Mouse (Mus musculus) forebrain, embryonic 16.5 days (tissue): ENCODE data around the gene Nrg4. TPM values are rescaled to one million over a fixed set of nuclear protein-coding genes. Genes with fewer than 3 reads are reported as not detected.
A peak's percentile ranks its signal among the peaks of the same experiment; 100 is the strongest.

Source experiments
- ATAC-seq: fragments of 200-750 bp; cut with Nextera tagmentation; 2 replicates; pipeline ENCODE4 v1.8.0; 2017; ENCODE audit warnings: mild to moderate bottlenecking, moderate library complexity
- H3K27ac ChIP-seq: fragments of 300-500 bp; sonication (generic); 2 replicates; pipeline ENCODE4 v1.5.1; 2014; ENCODE audit warnings: low read length, control low read depth
- H3K27me3 ChIP-seq: fragments of 300-500 bp; sonication (generic); replicated peaks from 2 replicates; pipeline ENCODE4 v1.6.1; 2014; ENCODE audit warnings: low read length; ENCODE audit not compliant: control insufficient read depth, insufficient read depth
- H3K36me3 ChIP-seq: fragments of 300-500 bp; sonication (generic); 2 replicates; pipeline ENCODE4 v1.6.1; 2014; ENCODE audit not compliant: control insufficient read depth, insufficient read depth
- H3K4me1 ChIP-seq: fragments of 300-500 bp; sonication (generic); replicated peaks from 2 replicates; pipeline ENCODE4 v1.6.1; 2014; ENCODE audit warnings: low read length; ENCODE audit not compliant: control insufficient read depth, insufficient read depth
- H3K4me2 ChIP-seq: fragments of 300-500 bp; sonication (generic); 2 replicates; pipeline ENCODE4 v1.6.1; 2014; ENCODE audit warnings: mild to moderate bottlenecking, low read length, control low read depth
- H3K4me3 ChIP-seq: fragments of 300-500 bp; sonication (generic); replicated peaks from 2 replicates; pipeline ENCODE4 v1.5.1; 2014; ENCODE audit warnings: mild to moderate bottlenecking, low read length, control low read depth
- H3K9ac ChIP-seq: fragments of 300-500 bp; sonication (generic); replicated peaks from 2 replicates; pipeline ENCODE4 v1.6.1; 2014; ENCODE audit warnings: low read depth, low read length, control low read depth
- H3K9me3 ChIP-seq: fragments of 300-500 bp; sonication (generic); 2 replicates; pipeline ENCODE4 v1.6.1; 2016; ENCODE audit warnings: low read length; ENCODE audit not compliant: control insufficient read depth
- WGBS: fragments of 180-500 bp; shearing (Covaris S2); extraction: QIAGEN DNeasy Blood & Tissue Kit; methylation state at CpG from one replicate; pipeline ENCODE4 v1.1.7; 2014; 5-methylcytosine and 5-hydroxymethylcytosine counted together
- polyA plus RNA-seq: library from polyadenylated mRNA; unstranded; fragments of >200 nt; fragmentation: Nextera tagmentation; extraction: Ambion mirVana; gene quantifications from 2 replicates; pipeline ENCODE4 v1.2.1, GENCODE M21; 2015

Nrg4 gene
- polyA plus RNA-seq, 1 experiment from 2014 or later, result 1.6 TPM

DNA sequence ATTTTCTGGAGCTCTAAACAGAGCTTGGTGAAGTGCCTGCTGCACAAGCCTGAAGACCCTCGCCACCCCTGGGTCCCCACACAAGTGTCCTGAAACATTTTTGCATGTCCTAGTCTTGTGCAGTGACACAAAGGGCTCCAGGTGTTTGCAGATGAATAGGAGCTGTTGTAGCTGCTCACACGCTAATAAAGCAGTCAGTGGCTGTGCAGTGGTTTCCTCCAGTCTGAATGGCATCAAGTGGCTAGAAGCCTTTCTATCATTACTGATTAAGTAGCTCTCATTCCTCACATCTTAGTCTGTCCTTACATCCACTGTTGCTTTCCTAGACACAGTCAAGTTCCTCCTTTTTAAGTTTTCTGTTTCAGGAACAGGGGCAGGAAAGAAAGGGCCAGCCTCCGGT, 111.0 kb downstream of the Nrg4 start:
- Histone ChIP-seq H3K9me3 (no peaks in the 10 kb centered on the region), H3K4me2 (no peak overlapping the region), H3K4me3 (no peak overlapping the region), H3K4me1 (peaks cover 5% of the 10 kb centered on the region), H3K36me3 (peaks cover 34% of the 10 kb centered on the region), H3K27ac (no peak overlapping the region), H3K27me3 (no peaks in the 10 kb centered on the region), H3K9ac (no peak overlapping the region)
- ATAC-seq, result no peak
- WGBS, result 79% methylated on average over 3 of the region's 3 CpGs

- H3K36me3 ChIP-seq, result peaks cover 32% of the 10 kb centered on the region
- no peak for ATAC-seq
- H3K9me3 ChIP-seq, result no peaks in the 10 kb centered on the region
- 93% methylated on average over 3 of the region's 3 CpGs for WGBS
- H3K4me2 ChIP-seq, result no peak overlapping the region
- H3K27me3 ChIP-seq, result no peaks in the 10 kb centered on the region
- no peak overlapping the region for H3K4me3 ChIP-seq
- H3K27ac ChIP-seq, result no peak overlapping the region
- no peak overlapping the region for H3K9ac ChIP-seq
- H3K4me1 ChIP-seq, result peaks cover 10% of the 10 kb centered on the region
Measured at GRCm38 (mm10) chr9:55215056-55215455, 111.6 kb downstream of the Nrg4 start.

DNA sequence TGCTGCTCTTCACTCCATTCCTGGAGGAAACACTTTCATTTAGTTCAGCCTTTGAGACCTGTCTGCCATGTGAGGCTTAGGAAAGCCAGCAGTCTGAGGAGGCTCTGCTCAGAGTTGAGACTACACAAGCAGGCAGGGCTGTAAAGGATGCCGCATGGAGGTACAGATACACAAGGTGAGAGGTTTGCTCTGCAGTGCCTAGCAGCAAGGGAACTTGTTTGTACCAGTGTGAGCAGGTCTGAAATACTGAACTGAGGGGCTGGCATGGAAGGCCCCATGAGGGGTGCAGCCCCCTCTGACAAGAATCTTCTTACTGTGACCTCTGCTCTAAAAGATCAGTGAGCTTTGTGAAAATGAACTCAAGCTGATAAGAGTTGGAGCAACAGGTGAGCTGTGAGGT, 113.2 kb downstream of the Nrg4 start:
- Histone ChIP-seq H3K4me1 (peaks cover 18% of the 10 kb centered on the region), H3K4me2 (no peak overlapping the region), H3K27me3 (no peaks in the 10 kb centered on the region), H3K4me3 (no peak overlapping the region), H3K9ac (no peak overlapping the region), H3K36me3 (peaks cover 24% of the 10 kb centered on the region), H3K27ac (no peak overlapping the region), H3K9me3 (no peaks in the 10 kb centered on the region)
- 94% methylated on average over 1 of the region's 1 CpGs for WGBS
- no peak for ATAC-seq

DNA sequence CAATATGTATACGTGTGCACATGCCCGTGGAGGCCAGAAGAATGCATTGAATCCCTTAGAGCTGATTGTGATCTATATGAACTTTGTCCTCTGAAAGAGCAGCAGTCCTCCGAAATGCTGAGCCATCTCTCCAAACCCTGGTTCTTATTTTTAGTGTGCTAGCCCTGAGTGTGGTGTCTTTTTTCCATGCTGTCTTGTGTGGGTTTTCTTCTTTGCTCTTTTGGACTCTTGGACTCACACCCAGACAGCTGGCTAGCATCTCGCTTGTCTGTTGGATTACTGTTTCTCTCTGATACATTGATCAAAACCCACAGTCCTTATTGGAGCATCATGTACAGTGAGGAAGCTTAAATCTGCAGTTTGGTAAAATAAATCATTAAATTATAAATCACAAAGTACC, 115.0 kb downstream of the Nrg4 start:
- 83% methylated on average over 4 of the region's 4 CpGs for WGBS
- ATAC-seq, result no peak
- H3K4me2 ChIP-seq, result no peak overlapping the region
- no peak overlapping the region for H3K27ac ChIP-seq
- no peak overlapping the region for H3K4me3 ChIP-seq
- H3K4me1 ChIP-seq, result peaks cover 24% of the 10 kb centered on the region
- peaks cover 11% of the 10 kb centered on the region for H3K36me3 ChIP-seq
- no peak overlapping the region for H3K9ac ChIP-seq
- H3K27me3 ChIP-seq, result no peaks in the 10 kb centered on the region
- no peaks in the 10 kb centered on the region for H3K9me3 ChIP-seq

DNA sequence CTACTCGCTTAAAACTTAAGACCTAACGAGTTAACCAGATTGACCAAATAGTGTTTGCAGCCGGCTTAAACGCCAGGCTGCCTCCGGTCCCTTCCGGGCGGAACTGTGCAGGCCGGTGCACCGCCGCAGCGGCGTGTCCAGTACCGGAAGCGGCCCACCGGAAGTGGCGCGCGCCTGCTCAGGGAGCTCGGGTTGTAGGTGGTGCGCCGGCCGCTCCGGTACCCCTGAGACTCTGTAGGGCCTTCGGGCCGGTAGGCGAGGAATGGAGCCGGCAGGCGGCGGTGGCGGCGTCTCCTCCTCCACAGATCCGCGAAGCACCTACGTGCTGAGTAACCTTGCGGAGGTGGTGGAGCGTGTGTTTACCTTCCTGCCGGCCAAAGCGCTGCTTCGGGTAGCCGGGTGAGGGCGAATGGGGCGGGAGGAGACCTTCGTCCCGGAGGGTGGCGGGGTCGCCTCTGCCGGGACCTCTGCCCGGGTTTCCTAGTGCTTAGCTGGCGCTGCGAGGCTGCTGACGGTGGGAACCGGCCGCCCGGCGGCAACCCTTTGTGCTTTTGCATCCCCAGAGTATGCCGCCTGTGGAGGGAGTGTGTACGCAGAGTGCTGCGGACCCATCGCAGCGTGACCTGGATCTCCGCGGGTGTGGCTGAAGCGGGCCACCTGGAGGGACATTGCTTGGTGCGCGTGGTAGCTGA, 117.7 kb downstream of the Nrg4 start, which contains the start of gene Fbxo22:
TSS of gene Fbxo22 (plus strand) at position 136 of the 692 bp plus-strand sequence.
- no peaks in the 10 kb centered on the region for H3K27me3 ChIP-seq
- WGBS, result under 1% methylated on average over 64 of the region's 65 CpGs
- ATAC-seq, result peak; percentile 99
- H3K4me3 ChIP-seq, result peak within 1 kb of the TSS; percentile 93
- peak within 1 kb of the TSS; percentile 61 for H3K4me2 ChIP-seq
- H3K9ac ChIP-seq, result peak within 1 kb of the TSS; percentile 95
- H3K9me3 ChIP-seq, result no peaks in the 10 kb centered on the region
- H3K4me1 ChIP-seq, result peaks cover 24% of the 10 kb centered on the region
- H3K27ac ChIP-seq, result peak within 1 kb of the TSS; percentile 85
- peaks cover 3% of the 10 kb centered on the region; the same call in 1 of the 2 replicates for H3K36me3 ChIP-seq

DNA sequence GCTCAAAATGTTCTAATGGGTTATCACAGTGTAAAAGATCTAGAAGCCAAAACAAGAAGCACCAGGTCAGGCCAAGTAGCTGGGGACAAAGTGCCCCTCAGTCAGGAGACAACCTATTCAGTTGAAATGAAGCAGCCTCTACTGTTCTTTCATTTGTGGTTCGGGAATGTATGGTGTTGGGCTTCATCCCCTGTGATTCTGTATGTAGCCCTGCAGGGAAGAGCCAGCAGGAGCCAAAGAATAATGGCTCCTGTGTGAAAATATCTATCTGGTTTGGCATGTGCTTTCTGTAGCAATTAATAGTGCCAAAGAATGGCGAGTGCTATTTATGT, 118.2 kb downstream of the Nrg4 start:
- Histone ChIP-seq H3K27me3 (no peaks in the 10 kb centered on the region), H3K4me1 (peaks cover 24% of the 10 kb centered on the region), H3K36me3 (peaks cover 3% of the 10 kb centered on the region; the same call in 1 of the 2 replicates), H3K27ac (peak overlapping the region; percentile 85), H3K9ac (peak overlapping the region; percentile 95), H3K4me3 (peak overlapping the region; percentile 93), H3K4me2 (peak overlapping the region; percentile 61), H3K9me3 (no peaks in the 10 kb centered on the region)
- WGBS, result 2% methylated on average over 2 of the region's 2 CpGs
- peak; percentile 26 for ATAC-seq

GRCm38 (mm10) chr9:55199348-55199747, 127.3 kb downstream of the Nrg4 start:
- Histone ChIP-seq H3K27ac (no peak overlapping the region), H3K9me3 (no peaks in the 10 kb centered on the region), H3K4me2 (no peak overlapping the region), H3K4me1 (no peaks in the 10 kb centered on the region), H3K4me3 (no peak overlapping the region), H3K36me3 (peaks cover 3% of the 10 kb centered on the region; the same call in 1 of the 2 replicates), H3K9ac (no peak overlapping the region), H3K27me3 (no peaks in the 10 kb centered on the region)
- 48% methylated on average over 2 of the region's 2 CpGs for WGBS
- peak; percentile 43; the same call in 1 of the 2 replicates for ATAC-seq

GRCm38 (mm10) chr9:55198260-55198659, 128.4 kb downstream of the Nrg4 start:
- Histone ChIP-seq H3K9me3 (no peaks in the 10 kb centered on the region), H3K4me3 (no peak overlapping the region), H3K9ac (no peak overlapping the region), H3K4me1 (no peaks in the 10 kb centered on the region), H3K27me3 (no peaks in the 10 kb centered on the region), H3K36me3 (no peaks in the 10 kb centered on the region), H3K4me2 (no peak overlapping the region), H3K27ac (no peak overlapping the region)
- 88% methylated on average over 1 of the region's 1 CpGs for WGBS
- no peak for ATAC-seq

DNA sequence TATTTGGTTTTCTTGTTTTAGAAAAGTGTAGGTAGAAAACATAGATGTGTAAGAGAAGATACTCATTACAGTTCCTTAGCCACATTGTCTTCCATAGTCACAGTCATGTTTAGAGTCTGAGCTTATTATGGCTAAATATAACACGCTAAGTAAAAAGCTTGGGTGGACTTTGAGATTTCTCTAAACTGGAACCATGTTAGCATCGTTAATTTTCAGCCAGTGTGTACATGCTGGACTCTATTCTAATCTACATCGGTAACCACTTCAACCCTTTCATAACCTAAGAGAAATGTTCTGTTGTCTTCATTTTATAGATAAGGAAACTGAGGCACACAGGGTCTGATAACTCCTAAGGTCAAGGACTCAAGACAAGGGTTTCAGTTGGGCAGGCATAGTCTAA, 130.8 kb downstream of the Nrg4 start:
- no peaks in the 10 kb centered on the region for H3K27me3 ChIP-seq
- no peak overlapping the region for H3K4me3 ChIP-seq
- no peak overlapping the region for H3K9ac ChIP-seq
- no peak for ATAC-seq
- no peak overlapping the region for H3K4me2 ChIP-seq
- WGBS, result 94% methylated on average over 3 of the region's 3 CpGs
- H3K36me3 ChIP-seq, result no peaks in the 10 kb centered on the region
- H3K27ac ChIP-seq, result no peak overlapping the region
- H3K4me1 ChIP-seq, result no peaks in the 10 kb centered on the region
- no peaks in the 10 kb centered on the region for H3K9me3 ChIP-seq

DNA sequence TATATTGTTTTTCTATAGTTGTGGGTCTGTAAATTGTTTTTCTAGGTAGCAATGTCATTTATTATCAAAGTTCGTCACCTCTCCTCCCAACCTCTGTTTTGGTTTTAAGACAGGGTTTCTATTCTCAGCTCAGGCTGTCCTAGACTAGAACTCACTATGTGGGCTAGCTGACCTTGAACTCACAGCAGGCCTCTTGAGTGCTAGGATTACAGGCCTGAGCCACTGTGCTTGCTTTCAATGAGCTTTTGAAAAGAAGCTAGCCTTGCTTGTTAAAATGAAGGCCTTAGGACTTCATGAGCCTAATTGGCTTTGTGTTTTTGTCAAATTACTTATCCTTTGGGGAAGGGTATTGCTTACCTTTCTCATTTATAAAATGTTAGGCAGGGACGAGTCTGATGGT, 152.4 kb downstream of the Nrg4 start:
- no peaks in the 10 kb centered on the region for H3K27me3 ChIP-seq
- H3K4me3 ChIP-seq, result no peak overlapping the region
- no peak overlapping the region for H3K4me2 ChIP-seq
- no peaks in the 10 kb centered on the region for H3K4me1 ChIP-seq
- H3K9me3 ChIP-seq, result no peaks in the 10 kb centered on the region
- 45% methylated on average over 2 of the region's 2 CpGs for WGBS
- no peak overlapping the region for H3K27ac ChIP-seq
- H3K9ac ChIP-seq, result no peak overlapping the region
- ATAC-seq, result no peak
- H3K36me3 ChIP-seq, result no peaks in the 10 kb centered on the region
